Mouse (Mus musculus): ENCODE results near the gene Mgat4b. TPM values are rescaled to one million over a fixed set of nuclear protein-coding genes. Genes with fewer than 3 reads are reported as not detected.

Gene Mgat4b
- polyA plus RNA-seq, 1 experiment, result 23.6 TPM

- H3K27me3 ChIP-seq (ENCODE audit: control insufficient read depth), result no peaks in the 10 kb centered on the region
- TF ChIP-seq GATA1 (IDR thresholded peaks at IDR 0.05; ENCODE audit: low read length) (no peak), TAL1 (IDR thresholded peaks at IDR 0.05; ENCODE audit: low read length) (no peak)
- H3K4me1 ChIP-seq (ENCODE audit: control insufficient read depth), result peaks cover 34% of the 10 kb centered on the region
- no peak overlapping the region for H3K4me3 ChIP-seq (replicated peaks)
- peaks cover 30% of the 10 kb centered on the region for H3K36me3 ChIP-seq (ENCODE audit: control insufficient read depth)
- H3K9me3 ChIP-seq (ENCODE audit: control insufficient read depth, low read length), result no peaks in the 10 kb centered on the region
These were observed 31.9 kb upstream of the Mgat4b start for GRCm38 (mm10) chr11:50178532-50179488.

GRCm38 (mm10) chr11:50180478-50181231 lies 30.0 kb upstream of the Mgat4b start:
- no peak overlapping the region for H3K4me3 ChIP-seq (replicated peaks)
- no peaks in the 10 kb centered on the region for H3K27me3 ChIP-seq (ENCODE audit: control insufficient read depth)
- no peaks in the 10 kb centered on the region for H3K9me3 ChIP-seq (ENCODE audit: control insufficient read depth, low read length)
- TF ChIP-seq GATA1 (IDR thresholded peaks at IDR 0.05; ENCODE audit: low read length) (no peak), TAL1 (IDR thresholded peaks at IDR 0.05; ENCODE audit: low read length) (no peak)
- H3K36me3 ChIP-seq (ENCODE audit: control insufficient read depth), result peaks cover 31% of the 10 kb centered on the region
- H3K4me1 ChIP-seq (ENCODE audit: control insufficient read depth), result peaks cover 21% of the 10 kb centered on the region

- no peak overlapping the region for H3K4me3 ChIP-seq (replicated peaks)
- peaks cover 24% of the 10 kb centered on the region for H3K36me3 ChIP-seq (ENCODE audit: control insufficient read depth)
- H3K27me3 ChIP-seq (ENCODE audit: control insufficient read depth), result no peaks in the 10 kb centered on the region
- peaks cover 10% of the 10 kb centered on the region for H3K4me1 ChIP-seq (ENCODE audit: control insufficient read depth)
- H3K9me3 ChIP-seq (ENCODE audit: control insufficient read depth, low read length), result no peaks in the 10 kb centered on the region
- TF ChIP-seq GATA1 (IDR thresholded peaks at IDR 0.05; ENCODE audit: low read length) (no peak), TAL1 (IDR thresholded peaks at IDR 0.05; ENCODE audit: low read length) (no peak)
These were observed 28.0 kb upstream of the Mgat4b start for GRCm38 (mm10) chr11:50182702-50183101.

DNA sequence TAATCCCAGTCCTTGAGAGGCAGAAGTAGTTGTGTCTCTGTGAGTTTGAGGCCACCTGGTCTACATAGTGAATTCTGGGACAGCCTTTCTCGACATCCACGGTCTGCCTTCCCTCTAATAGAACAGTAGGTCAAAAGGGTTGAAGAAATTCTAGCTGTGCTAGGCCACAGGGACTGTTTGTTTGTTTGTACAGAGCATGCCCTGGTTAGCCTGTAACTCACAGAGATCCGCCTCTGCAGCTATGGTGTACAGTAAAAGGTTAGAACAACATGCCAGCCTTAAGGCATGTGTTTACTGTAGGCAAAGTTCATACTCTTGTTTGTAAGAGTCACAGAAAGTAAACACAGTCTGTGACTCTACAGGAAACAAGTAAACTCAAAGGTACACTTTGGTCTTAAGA lies 25.9 kb upstream of the Mgat4b start:
- H3K27me3 ChIP-seq (ENCODE audit: control insufficient read depth), result no peaks in the 10 kb centered on the region
- no peaks in the 10 kb centered on the region for H3K9me3 ChIP-seq (ENCODE audit: control insufficient read depth, low read length)
- H3K4me1 ChIP-seq (ENCODE audit: control insufficient read depth), result peaks cover 8% of the 10 kb centered on the region
- H3K36me3 ChIP-seq (ENCODE audit: control insufficient read depth), result peaks cover 11% of the 10 kb centered on the region
- TF ChIP-seq GATA1 (IDR thresholded peaks at IDR 0.05; ENCODE audit: low read length) (no peak), TAL1 (IDR thresholded peaks at IDR 0.05; ENCODE audit: low read length) (no peak)
- H3K4me3 ChIP-seq (replicated peaks), result no peak overlapping the region

GRCm38 (mm10) chr11:50188682-50189081 lies 22.0 kb upstream of the Mgat4b start:
- Histone ChIP-seq H3K4me1 (ENCODE audit: control insufficient read depth) (peaks cover 2% of the 10 kb centered on the region; the same call in 1 of the 2 replicates), H3K9me3 (ENCODE audit: control insufficient read depth, low read length) (no peaks in the 10 kb centered on the region), H3K27me3 (ENCODE audit: control insufficient read depth) (no peaks in the 10 kb centered on the region), H3K4me3 (replicated peaks) (no peak overlapping the region), H3K36me3 (ENCODE audit: control insufficient read depth) (peaks cover 11% of the 10 kb centered on the region)
- no peak for TF ChIP-seq GATA1 (IDR thresholded peaks at IDR 0.05; ENCODE audit: low read length)
- TF ChIP-seq TAL1 (IDR thresholded peaks at IDR 0.05; ENCODE audit: low read length), result no peak

DNA sequence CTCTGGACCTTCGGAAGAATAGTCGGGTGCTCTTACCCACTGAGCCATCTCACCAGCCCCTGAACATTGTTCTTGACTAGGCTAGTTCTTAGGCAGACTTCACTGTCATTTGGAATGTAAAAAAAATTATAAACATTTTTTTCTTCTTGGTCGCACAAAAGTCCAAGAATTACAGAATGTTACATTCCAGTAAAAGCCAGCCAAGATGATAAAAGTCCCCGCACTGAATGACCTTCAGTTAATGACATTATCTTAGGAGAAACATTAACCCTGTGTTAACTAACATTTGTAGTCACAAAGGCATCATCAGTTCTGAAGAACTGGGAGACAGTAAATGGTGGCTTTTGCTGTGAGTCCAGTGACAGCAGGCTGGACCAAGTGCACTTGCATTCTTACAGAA lies 20.3 kb upstream of the Mgat4b start:
- Histone ChIP-seq H3K4me1 (ENCODE audit: control insufficient read depth) (no peaks in the 10 kb centered on the region; the same call in 1 of the 2 replicates), H3K9me3 (ENCODE audit: control insufficient read depth, low read length) (no peaks in the 10 kb centered on the region), H3K4me3 (replicated peaks) (no peak overlapping the region), H3K36me3 (ENCODE audit: control insufficient read depth) (peaks cover 20% of the 10 kb centered on the region), H3K27me3 (ENCODE audit: control insufficient read depth) (no peaks in the 10 kb centered on the region)
- no peak for TF ChIP-seq GATA1 (IDR thresholded peaks at IDR 0.05; ENCODE audit: low read length)

DNA sequence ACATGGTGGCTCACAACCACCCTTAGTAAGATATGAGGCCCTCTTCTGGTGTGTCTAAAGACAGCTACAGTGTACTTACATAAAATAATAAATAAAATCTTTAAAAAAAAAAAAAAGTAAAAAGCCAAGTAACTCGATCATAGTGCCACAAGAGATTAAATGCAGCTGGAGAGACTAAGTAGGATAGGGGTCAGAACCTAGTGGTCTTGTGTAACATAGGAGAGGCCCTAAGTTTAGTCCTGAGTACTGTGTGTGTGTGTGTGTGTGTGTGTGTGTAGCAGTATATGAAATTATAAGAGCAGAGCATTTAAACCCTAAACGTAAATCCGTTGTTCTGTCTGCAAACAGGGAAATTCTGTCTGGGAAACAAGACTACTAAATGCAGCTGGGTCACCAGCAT lies 18.4 kb upstream of the Mgat4b start:
- Histone ChIP-seq H3K36me3 (ENCODE audit: control insufficient read depth) (peaks cover 28% of the 10 kb centered on the region), H3K27me3 (ENCODE audit: control insufficient read depth) (no peaks in the 10 kb centered on the region), H3K4me1 (ENCODE audit: control insufficient read depth) (peaks cover 2% of the 10 kb centered on the region; the same call in 1 of the 2 replicates), H3K4me3 (replicated peaks) (no peak overlapping the region), H3K9me3 (ENCODE audit: control insufficient read depth, low read length) (no peaks in the 10 kb centered on the region)
- no peak for TF ChIP-seq TAL1 (IDR thresholded peaks at IDR 0.05; ENCODE audit: low read length)
- TF ChIP-seq GATA1 (IDR thresholded peaks at IDR 0.05; ENCODE audit: low read length), result no peak

DNA sequence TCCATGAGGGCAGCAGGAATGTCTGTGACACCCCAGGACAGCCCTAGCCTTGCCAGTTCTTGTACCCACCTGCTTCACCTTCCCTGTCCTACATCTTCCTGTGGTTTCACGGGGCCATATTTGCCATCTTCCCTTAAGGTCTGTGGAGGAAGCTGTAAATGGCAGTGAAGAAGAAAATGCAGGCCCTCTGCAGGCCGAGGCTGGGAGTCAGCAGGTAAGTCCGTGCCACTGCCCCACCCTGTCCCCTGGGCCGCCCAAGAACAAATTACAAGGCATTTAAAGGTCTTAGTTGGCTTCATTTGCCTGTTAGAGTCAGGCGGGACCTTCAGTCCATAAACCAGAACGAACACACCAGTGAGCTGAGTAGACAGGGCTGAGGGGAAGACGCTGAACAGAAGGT lies 16.6 kb upstream of the Mgat4b start:
- Histone ChIP-seq H3K36me3 (ENCODE audit: control insufficient read depth) (peaks cover 46% of the 10 kb centered on the region), H3K9me3 (ENCODE audit: control insufficient read depth, low read length) (no peaks in the 10 kb centered on the region), H3K4me3 (replicated peaks) (no peak overlapping the region), H3K4me1 (ENCODE audit: control insufficient read depth) (peaks cover 2% of the 10 kb centered on the region; the same call in 1 of the 2 replicates), H3K27me3 (ENCODE audit: control insufficient read depth) (no peaks in the 10 kb centered on the region)
- no peak for TF ChIP-seq TAL1 (IDR thresholded peaks at IDR 0.05; ENCODE audit: low read length)
- TF ChIP-seq GATA1 (IDR thresholded peaks at IDR 0.05; ENCODE audit: low read length), result no peak

DNA sequence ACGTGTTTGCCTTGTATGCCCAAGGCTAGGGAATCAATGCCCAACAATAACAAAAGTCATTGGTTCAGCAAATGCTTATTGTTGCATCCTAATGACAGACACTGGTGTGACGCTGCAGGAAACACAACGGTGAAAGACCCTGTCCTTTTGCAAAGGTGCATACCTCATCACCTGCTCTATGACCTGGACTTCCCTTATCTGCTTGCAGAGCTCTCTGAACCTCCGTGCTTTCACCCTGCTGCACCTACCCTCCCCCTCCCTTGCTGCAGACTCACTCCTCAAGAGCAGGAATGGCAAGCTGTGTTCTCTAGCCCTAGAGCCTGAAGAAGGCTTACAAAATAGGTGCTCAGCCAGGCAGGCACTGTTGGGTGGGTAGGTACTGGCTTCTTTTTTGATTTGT lies 15.9 kb upstream of the Mgat4b start:
- no peak for TF ChIP-seq TAL1 (IDR thresholded peaks at IDR 0.05; ENCODE audit: low read length)
- TF ChIP-seq GATA1 (IDR thresholded peaks at IDR 0.05; ENCODE audit: low read length), result no peak
- Histone ChIP-seq H3K4me1 (ENCODE audit: control insufficient read depth) (peaks cover 2% of the 10 kb centered on the region; the same call in 1 of the 2 replicates), H3K4me3 (replicated peaks) (no peak overlapping the region), H3K9me3 (ENCODE audit: control insufficient read depth, low read length) (no peaks in the 10 kb centered on the region), H3K36me3 (ENCODE audit: control insufficient read depth) (peaks cover 53% of the 10 kb centered on the region), H3K27me3 (ENCODE audit: control insufficient read depth) (no peaks in the 10 kb centered on the region)
